Mouse (Mus musculus): ENCODE measurements around the gene Mlkl. TPM values are rescaled to one million over a fixed set of nuclear protein-coding genes. Genes with fewer than 3 reads are reported as not detected.

The Mlkl gene
- 17.3 and 18.8 TPM in 2 replicates for total RNA-seq (2023)

GRCm38 (mm10) chr8:111337890-111338347, at the start of gene Mlkl:
Gene Mlkl, minus strand, starts transcription at chr8:111338177.

GRCm38 (mm10) chr8:111299821-111300568, 38.0 kb downstream of the Mlkl start, which contains the start of gene Rfwd3:
Gene Rfwd3, minus strand, starts transcription at chr8:111300222.

Other genes with a start within 250 kb of the Mlkl start
- gene Clec18a, start 245.8 kb downstream of the Mlkl start, total RNA-seq (2023): not detected in 2 replicates
- gene Pdpr, start 243.5 kb downstream of the Mlkl start, total RNA-seq (2023): 8.6 and 17.3 TPM in 2 replicates
- 43.7 and 49.5 TPM in 2 replicates for gene Glg1, start 79.0 kb downstream of the Mlkl start, total RNA-seq (2023)
- 43.3 and 59.7 TPM in 2 replicates for gene Rfwd3, start 38.0 kb downstream of the Mlkl start, total RNA-seq (2023)
- not detected in 2 replicates for gene Fa2h, start 55.6 kb upstream of the Mlkl start, total RNA-seq (2023)
- 4.3 and 5.5 TPM in 2 replicates for gene Wdr59, start 183.9 kb upstream of the Mlkl start, total RNA-seq (2023)
- gene Znrf1, start 197.9 kb upstream of the Mlkl start, total RNA-seq (2023): 150 and 253 TPM in 2 replicates